Mouse (Mus musculus) embryonic facial prominence, embryonic 11.5 days (tissue): ENCODE measurements around the gene Kifc1. TPM values are rescaled to one million over a fixed set of nuclear protein-coding genes. Genes with fewer than 3 reads are reported as not detected.
A peak's percentile ranks its signal among the peaks of the same experiment; 100 is the strongest.
"Not testable (repeated sequence)": the region's sequence is repeated elsewhere in the genome, so short reads cannot be mapped to it uniquely, and the experiment has no call there.

ENCODE experiments used
- ATAC-seq: fragments of 200-750 bp; cut with Nextera tagmentation; replicated peaks from 2 replicates; pipeline ENCODE4 v1.8.0; 2017; ENCODE audit warnings: low read depth; ENCODE audit not compliant: insufficient number of reproducible peaks, low FRiP score, low TSS enrichment
- DNase-seq: peaks from one replicate; pipeline ENCODE4 v3.0.0-alpha.2; 2015; ENCODE audit warnings: low spot score
- H3K27ac ChIP-seq: fragments of 300-500 bp; sonication (generic); replicated peaks from 2 replicates; pipeline ENCODE4 v1.5.1; 2014; ENCODE audit warnings: mild to moderate bottlenecking, low read depth, low read length, control low read depth
- H3K27me3 ChIP-seq: fragments of 300-500 bp; sonication (generic); 2 replicates; pipeline ENCODE4 v1.6.1; 2014; ENCODE audit warnings: mild to moderate bottlenecking, low read length, moderate library complexity, mixed read lengths; ENCODE audit not compliant: control insufficient read depth, insufficient read depth
- H3K36me3 ChIP-seq: fragments of 300-500 bp; sonication (generic); replicated peaks from 2 replicates; pipeline ENCODE4 v1.6.1; 2014; ENCODE audit warnings: low read depth, mild to moderate bottlenecking, low read length, moderate library complexity, mixed read lengths; ENCODE audit not compliant: control insufficient read depth, insufficient read depth
- H3K4me1 ChIP-seq: fragments of 300-500 bp; sonication (generic); 2 replicates; pipeline ENCODE4 v1.6.1; 2014; ENCODE audit warnings: low read length, mixed read lengths; ENCODE audit not compliant: control insufficient read depth, insufficient read depth
- H3K4me2 ChIP-seq: fragments of 300-500 bp; sonication (generic); 2 replicates; pipeline ENCODE4 v1.6.1; 2014; ENCODE audit warnings: low read depth, mild to moderate bottlenecking, control low read depth, low read length, moderate library complexity
- H3K4me3 ChIP-seq: fragments of 300-500 bp; sonication (generic); 2 replicates; pipeline ENCODE4 v1.5.1; 2014; ENCODE audit warnings: low read depth, low read length, control low read depth
- H3K9ac ChIP-seq: fragments of 300-500 bp; sonication (generic); replicated peaks from 2 replicates; pipeline ENCODE4 v1.6.1; 2014; ENCODE audit warnings: mild to moderate bottlenecking, control low read depth, low read length
- H3K9me3 ChIP-seq: fragments of 300-500 bp; sonication (generic); replicated peaks from 2 replicates; pipeline ENCODE4 v1.6.1; 2016; ENCODE audit warnings: mild to moderate bottlenecking, low read length, inconsistent platforms, mixed read lengths; ENCODE audit not compliant: control insufficient read depth
- WGBS: fragments of 180-500 bp; shearing (Covaris S2); extraction: QIAGEN DNeasy Blood & Tissue Kit; methylation state at CpG from one replicate; pipeline ENCODE4 v1.1.7; 2014; 5-methylcytosine and 5-hydroxymethylcytosine counted together
- polyA plus RNA-seq: library from polyadenylated mRNA; unstranded; fragments of >200 nt; fragmentation: Nextera tagmentation; extraction: Ambion mirVana; gene quantifications from 2 replicates; pipeline ENCODE4 v1.2.1, GENCODE M21; 2014

Kifc1 gene
- polyA plus RNA-seq, 1 experiment from 2014 or later: 9.4 TPM

DNA sequence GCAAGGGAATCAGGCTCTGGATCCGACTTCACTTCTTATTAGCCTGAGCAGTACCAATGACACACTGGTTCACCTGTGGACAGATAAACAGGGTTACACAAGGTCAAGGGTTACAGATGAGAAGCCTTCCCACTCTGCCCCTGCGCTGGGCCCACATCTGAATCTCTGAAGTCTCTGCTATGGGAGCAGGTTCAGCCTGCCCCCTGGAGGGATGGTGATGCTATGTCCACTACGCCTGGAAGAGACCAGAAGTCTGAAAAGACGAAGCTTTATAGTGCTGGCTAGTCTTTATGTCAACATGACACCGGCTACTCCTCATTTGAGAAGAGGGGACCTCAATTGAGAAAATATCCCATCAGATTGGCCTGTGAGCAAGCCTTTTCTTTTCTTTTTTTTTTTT lies 14.7 kb downstream of the Kifc1 start:
- not testable (repeated sequence) for H3K9me3 ChIP-seq, H3K27ac ChIP-seq, H3K9ac ChIP-seq, H3K4me2 ChIP-seq, H3K36me3 ChIP-seq, H3K4me1 ChIP-seq, H3K4me3 ChIP-seq, ATAC-seq, H3K27me3 ChIP-seq
- WGBS: 82% methylated on average over 5 of the region's 5 CpGs
- peak; percentile 7 for DNase-seq

DNA sequence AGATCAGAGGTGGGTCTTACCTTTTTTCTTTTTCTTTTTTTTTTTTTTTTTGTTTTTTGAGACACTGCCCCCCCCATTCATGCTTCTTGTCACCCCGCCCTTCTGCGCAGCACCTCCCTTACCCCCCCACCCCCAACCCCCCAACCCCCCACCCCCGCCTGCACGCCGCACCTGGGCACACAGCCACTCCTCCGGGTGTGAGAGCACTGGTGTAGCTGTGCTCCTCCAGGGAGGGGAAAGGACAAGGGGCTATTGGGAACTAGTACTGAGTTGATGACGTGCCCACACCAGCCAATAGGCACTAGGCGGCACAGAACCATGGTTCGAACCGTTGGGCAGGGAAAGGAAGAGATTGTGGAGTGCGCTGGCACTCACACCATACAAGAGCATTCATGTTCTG lies 16.1 kb downstream of the Kifc1 start:
- Histone ChIP-seq H3K4me3 (no peak overlapping the region), H3K27me3 (no peaks in the 10 kb centered on the region), H3K4me1 (no peaks in the 10 kb centered on the region), H3K9ac (no peak overlapping the region), H3K9me3 (no peaks in the 10 kb centered on the region), H3K4me2 (no peak overlapping the region), H3K27ac (no peak overlapping the region), H3K36me3 (no peaks in the 10 kb centered on the region)
- WGBS: 88% methylated on average over 11 of the region's 11 CpGs
- ATAC-seq: no peak
- DNase-seq: no peak

GRCm38 (mm10) chr17:33873537-33873936 lies 16.9 kb downstream of the Kifc1 start, which contains the start of gene Gm7029:
Gm7029 (plus strand) TSS chr17:33873837.
- not testable (repeated sequence) for ATAC-seq, H3K4me2 ChIP-seq, H3K27ac ChIP-seq, H3K27me3 ChIP-seq, DNase-seq, H3K4me1 ChIP-seq, H3K4me3 ChIP-seq, H3K9ac ChIP-seq, H3K36me3 ChIP-seq, H3K9me3 ChIP-seq
- WGBS: 90% methylated on average over 2 of the region's 12 CpGs

DNA sequence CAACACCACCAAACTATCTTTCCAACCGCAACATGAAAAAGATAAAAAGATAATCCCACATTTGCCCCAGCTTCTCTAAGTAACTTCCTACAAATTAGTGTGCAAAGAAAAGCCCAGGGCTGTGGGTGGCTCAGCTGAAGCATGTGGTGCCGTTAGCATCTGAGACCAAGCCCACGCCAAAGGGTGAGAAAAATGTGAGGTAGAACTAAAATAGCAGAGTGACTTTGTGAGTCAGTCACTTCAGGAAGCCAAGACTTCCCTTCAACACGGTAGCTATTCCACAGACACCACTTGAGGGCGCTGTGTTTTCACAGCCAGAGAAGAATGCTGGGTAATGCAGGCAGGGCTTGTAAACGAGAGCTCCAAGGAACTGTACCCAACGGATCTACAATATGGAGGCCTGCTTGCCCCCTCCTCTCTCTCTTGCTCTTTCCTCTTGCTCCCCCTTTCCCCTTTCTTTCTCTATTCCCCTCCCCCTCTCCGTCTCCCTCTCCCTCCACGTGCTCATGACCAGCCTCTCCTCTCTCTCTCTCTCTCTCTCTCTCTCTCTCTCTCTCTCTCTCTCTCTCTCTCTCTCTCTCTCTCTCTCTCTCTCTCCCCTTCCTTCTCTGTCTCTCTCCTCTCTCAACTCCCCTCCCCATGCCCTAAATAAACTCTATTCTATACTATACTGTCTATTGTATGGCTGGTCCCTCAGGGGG lies 25.0 kb downstream of the Kifc1 start:
- no peak for ATAC-seq
- Histone ChIP-seq H3K9ac (no peak overlapping the region), H3K4me1 (no peaks in the 10 kb centered on the region), H3K4me2 (no peak overlapping the region), H3K4me3 (no peak overlapping the region), H3K9me3 (no peaks in the 10 kb centered on the region), H3K27ac (no peak overlapping the region), H3K27me3 (no peaks in the 10 kb centered on the region), H3K36me3 (no peaks in the 10 kb centered on the region)
- 45% methylated on average over 9 of the region's 9 CpGs for WGBS
- DNase-seq: peak; percentile 41

DNA sequence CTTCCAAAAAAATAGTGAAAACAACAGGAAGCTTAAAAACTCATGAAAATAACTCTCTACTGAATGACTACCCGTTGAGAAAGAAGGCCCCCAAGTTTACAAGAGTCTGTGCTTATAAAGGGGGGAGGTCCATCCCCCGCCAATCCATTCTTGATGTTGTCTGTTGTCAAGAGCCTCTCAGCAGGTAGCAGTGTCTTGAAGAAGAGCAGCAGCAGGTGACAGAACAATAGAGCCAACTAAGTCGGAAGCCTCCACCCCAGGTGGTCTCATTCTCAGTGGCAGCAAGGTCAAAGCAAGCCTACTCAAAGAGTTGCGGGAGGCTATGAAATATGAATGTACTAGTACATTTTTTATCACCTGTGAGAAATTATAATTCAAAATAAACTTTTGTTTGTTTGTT lies 32.6 kb downstream of the Kifc1 start:
- Histone ChIP-seq H3K27ac (no peak overlapping the region), H3K9me3 (no peaks in the 10 kb centered on the region), H3K4me3 (no peak overlapping the region), H3K4me2 (no peak overlapping the region), H3K9ac (no peak overlapping the region), H3K36me3 (no peaks in the 10 kb centered on the region), H3K27me3 (no peaks in the 10 kb centered on the region), H3K4me1 (no peaks in the 10 kb centered on the region)
- WGBS: 65% methylated on average over 4 of the region's 4 CpGs
- ATAC-seq (no peak), DNase-seq (no peak)

DNA sequence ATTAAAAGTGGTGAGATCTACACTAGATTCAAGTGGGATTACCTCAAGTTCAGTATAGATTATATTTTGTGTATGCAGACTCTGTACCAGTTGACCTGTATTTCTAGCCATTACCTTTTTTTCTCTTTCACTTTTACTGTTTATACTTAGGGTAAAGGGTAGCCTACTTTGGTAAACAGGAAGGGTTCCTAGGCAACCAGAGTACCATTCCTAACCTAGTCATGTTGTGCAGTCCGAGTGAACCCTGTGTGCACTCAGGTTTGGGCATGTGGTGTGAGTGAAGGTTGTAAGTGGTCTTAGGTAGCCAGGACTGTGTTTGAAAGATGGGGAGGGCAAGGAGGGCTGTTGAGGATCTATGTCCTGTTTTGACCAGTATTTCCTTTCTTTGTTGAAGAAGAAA lies 39.1 kb downstream of the Kifc1 start:
- Histone ChIP-seq H3K4me2 (no peak overlapping the region), H3K9me3 (no peaks in the 10 kb centered on the region), H3K4me3 (no peak overlapping the region), H3K27ac (no peak overlapping the region), H3K27me3 (no peaks in the 10 kb centered on the region), H3K36me3 (no peaks in the 10 kb centered on the region), H3K4me1 (no peaks in the 10 kb centered on the region), H3K9ac (no peak overlapping the region)
- 63% methylated on average over 1 of the region's 1 CpGs for WGBS
- no peak for DNase-seq
- no peak for ATAC-seq

DNA sequence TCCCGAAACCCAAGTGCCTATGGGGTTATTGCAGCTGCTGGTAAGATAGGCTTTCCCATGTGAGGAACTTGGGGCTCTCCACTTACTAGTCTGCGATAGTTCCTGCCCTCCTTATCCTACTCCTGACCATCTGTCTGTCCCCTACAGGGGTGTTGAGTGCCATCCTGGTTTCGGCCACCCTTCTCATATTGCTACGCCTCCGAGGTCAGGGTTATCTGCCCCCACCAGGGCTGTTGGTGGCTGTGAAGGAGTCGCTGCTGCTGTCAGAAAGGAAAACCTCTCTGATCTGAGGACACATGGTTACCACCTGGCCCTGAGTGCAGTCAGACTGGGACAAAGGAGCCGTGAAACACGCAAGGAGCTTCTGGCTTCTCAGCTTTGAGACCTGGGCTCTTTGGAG lies 42.3 kb downstream of the Kifc1 start:
- no peak overlapping the region for H3K9ac ChIP-seq
- H3K36me3 ChIP-seq: no peaks in the 10 kb centered on the region

GRCm38 (mm10) chr17:33844196-33844595 lies 46.3 kb downstream of the Kifc1 start:
- H3K9ac ChIP-seq: no peak overlapping the region
- H3K27me3 ChIP-seq: no peaks in the 10 kb centered on the region
- no peak overlapping the region for H3K4me3 ChIP-seq
- no peaks in the 10 kb centered on the region for H3K4me1 ChIP-seq
- no peak for DNase-seq
- H3K36me3 ChIP-seq: no peaks in the 10 kb centered on the region
- H3K4me2 ChIP-seq: no peak overlapping the region; the same call in 1 of the 2 replicates
- ATAC-seq: no peak
- no peak overlapping the region for H3K27ac ChIP-seq
- no peaks in the 10 kb centered on the region for H3K9me3 ChIP-seq
- 64% methylated on average over 1 of the region's 1 CpGs for WGBS

More for the DNA sequence above, 42.3 kb downstream of the Kifc1 start:
- Histone ChIP-seq H3K4me1 (no peaks in the 10 kb centered on the region), H3K9me3 (no peaks in the 10 kb centered on the region), H3K4me2 (no peak overlapping the region), H3K27me3 (no peaks in the 10 kb centered on the region), H3K4me3 (no peak overlapping the region), H3K27ac (no peak overlapping the region)
- ATAC-seq (no peak), DNase-seq (no peak)
- WGBS: 72% methylated on average over 8 of the region's 8 CpGs
